Mouse (Mus musculus) kidney, embryonic 15.5 days (tissue): Measurements from ENCODE around the gene Fcer2a. TPM values are rescaled to one million over a fixed set of nuclear protein-coding genes. Genes with fewer than 3 reads are reported as not detected.

Experiments
- ATAC-seq: fragments of 200-750 bp; cut with Nextera tagmentation; replicated peaks from 2 replicates; pipeline ENCODE4 v1.8.0; 2017; ENCODE audit warnings: moderate TSS enrichment; ENCODE audit not compliant: low FRiP score
- H3K27ac ChIP-seq: fragments of 300-500 bp; sonication (generic); 2 replicates; pipeline ENCODE4 v1.5.1; 2015; ENCODE audit warnings: mild to moderate bottlenecking, inconsistent platforms
- H3K27me3 ChIP-seq: fragments of 300-500 bp; sonication (generic); 2 replicates; pipeline ENCODE4 v1.6.1; 2015; ENCODE audit warnings: inconsistent platforms
- H3K36me3 ChIP-seq: fragments of 300-500 bp; sonication (generic); 2 replicates; pipeline ENCODE4 v1.6.1; 2015; ENCODE audit warnings: inconsistent platforms
- H3K4me1 ChIP-seq: fragments of 300-500 bp; sonication (generic); 2 replicates; pipeline ENCODE4 v1.6.1; 2015; ENCODE audit warnings: inconsistent platforms
- H3K4me2 ChIP-seq: fragments of 300-500 bp; sonication (generic); 2 replicates; pipeline ENCODE4 v1.6.1; 2015; ENCODE audit warnings: moderate library complexity, mild to moderate bottlenecking, inconsistent platforms
- H3K4me3 ChIP-seq: fragments of 300-500 bp; sonication (generic); replicated peaks from 2 replicates; pipeline ENCODE4 v1.5.1; 2015; ENCODE audit warnings: mild to moderate bottlenecking, inconsistent platforms
- H3K9ac ChIP-seq: fragments of 300-500 bp; sonication (generic); 2 replicates; pipeline ENCODE4 v1.6.1; 2015; ENCODE audit warnings: mild to moderate bottlenecking, inconsistent platforms
- H3K9me3 ChIP-seq: fragments of 300-500 bp; sonication (generic); replicated peaks from 2 replicates; pipeline ENCODE4 v1.6.1; 2016; ENCODE audit warnings: inconsistent platforms
- WGBS: fragments of 180-500 bp; shearing (Covaris S2); methylation state at CpG from one replicate; pipeline ENCODE4 v1.1.7; 2015; ENCODE audit warnings: mixed read lengths; 5-methylcytosine and 5-hydroxymethylcytosine counted together
- polyA plus RNA-seq: library from polyadenylated mRNA; unstranded; fragments of >200 nt; fragmentation: Nextera tagmentation; extraction: Ambion mirVana; gene quantifications from 2 replicates; pipeline ENCODE4 v1.2.1, GENCODE M21; 2015

Fcer2a gene
- polyA plus RNA-seq, 1 experiment from 2014 or later, result 0.12 TPM

GRCm38 (mm10) chr8:3690774-3691173 lies 3.2 kb downstream of the Fcer2a start:
- Histone ChIP-seq H3K9ac (no peak overlapping the region), H3K9me3 (no peaks in the 10 kb centered on the region), H3K36me3 (no peaks in the 10 kb centered on the region), H3K4me2 (no peak overlapping the region), H3K4me3 (no peak overlapping the region), H3K4me1 (no peaks in the 10 kb centered on the region), H3K27me3 (no peaks in the 10 kb centered on the region), H3K27ac (no peak overlapping the region)
- WGBS, result 78% methylated on average over 3 of the region's 3 CpGs
- ATAC-seq, result no peak

- H3K9ac ChIP-seq, result no peak overlapping the region
- peaks cover 3% of the 10 kb centered on the region; the same call in 1 of the 2 replicates for H3K36me3 ChIP-seq
- no peaks in the 10 kb centered on the region for H3K27me3 ChIP-seq
- no peak overlapping the region for H3K4me2 ChIP-seq
- no peak for ATAC-seq
- H3K27ac ChIP-seq, result no peak overlapping the region
- no peaks in the 10 kb centered on the region for H3K4me1 ChIP-seq
- H3K4me3 ChIP-seq, result no peak overlapping the region
- H3K9me3 ChIP-seq, result no peaks in the 10 kb centered on the region
- 75% methylated on average over 6 of the region's 6 CpGs for WGBS
These were observed 6.4 kb downstream of the Fcer2a start for GRCm38 (mm10) chr8:3687537-3687936.

GRCm38 (mm10) chr8:3685422-3685821 lies 8.6 kb downstream of the Fcer2a start:
- no peak overlapping the region for H3K27ac ChIP-seq
- H3K9me3 ChIP-seq, result no peaks in the 10 kb centered on the region
- 67% methylated on average over 5 of the region's 5 CpGs for WGBS
- ATAC-seq, result no peak
- H3K4me3 ChIP-seq, result no peak overlapping the region
- H3K27me3 ChIP-seq, result no peaks in the 10 kb centered on the region
- H3K4me1 ChIP-seq, result no peaks in the 10 kb centered on the region
- peaks cover 24% of the 10 kb centered on the region for H3K36me3 ChIP-seq
- H3K4me2 ChIP-seq, result no peak overlapping the region
- H3K9ac ChIP-seq, result no peak overlapping the region

GRCm38 (mm10) chr8:3684530-3684929 lies 9.4 kb downstream of the Fcer2a start:
- no peak overlapping the region for H3K4me2 ChIP-seq
- no peaks in the 10 kb centered on the region for H3K9me3 ChIP-seq
- peaks cover 33% of the 10 kb centered on the region for H3K36me3 ChIP-seq
- no peak overlapping the region for H3K4me3 ChIP-seq
- 0 out of 2 replicates have a peak, but pooled peaks have one; percentile 31 for ATAC-seq
- no peaks in the 10 kb centered on the region for H3K4me1 ChIP-seq
- H3K27ac ChIP-seq, result no peak overlapping the region
- no peak overlapping the region for H3K9ac ChIP-seq
- no peaks in the 10 kb centered on the region for H3K27me3 ChIP-seq

GRCm38 (mm10) chr8:3683408-3684176 lies 10.4 kb downstream of the Fcer2a start:
- H3K4me3 ChIP-seq, result no peak overlapping the region
- no peak overlapping the region for H3K9ac ChIP-seq
- no peak overlapping the region for H3K27ac ChIP-seq
- H3K36me3 ChIP-seq, result peaks cover 42% of the 10 kb centered on the region
- no peaks in the 10 kb centered on the region for H3K4me1 ChIP-seq
- 68% methylated on average over 6 of the region's 6 CpGs for WGBS
- H3K9me3 ChIP-seq, result no peaks in the 10 kb centered on the region
- ATAC-seq, result no peak
- H3K4me2 ChIP-seq, result no peak overlapping the region
- no peaks in the 10 kb centered on the region for H3K27me3 ChIP-seq

GRCm38 (mm10) chr8:3682435-3682834 lies 11.5 kb downstream of the Fcer2a start:
- H3K9me3 ChIP-seq, result no peaks in the 10 kb centered on the region
- H3K27ac ChIP-seq, result no peak overlapping the region
- H3K4me3 ChIP-seq, result no peak overlapping the region
- H3K9ac ChIP-seq, result no peak overlapping the region
- no peaks in the 10 kb centered on the region for H3K27me3 ChIP-seq
- no peak overlapping the region for H3K4me2 ChIP-seq
- ATAC-seq, result no peak
- 90% methylated on average over 5 of the region's 5 CpGs for WGBS
- H3K36me3 ChIP-seq, result peaks cover 44% of the 10 kb centered on the region
- peaks cover 9% of the 10 kb centered on the region for H3K4me1 ChIP-seq

GRCm38 (mm10) chr8:3679656-3680055 lies 14.3 kb downstream of the Fcer2a start:
- Histone ChIP-seq H3K36me3 (peaks cover 44% of the 10 kb centered on the region), H3K4me2 (no peak overlapping the region), H3K27me3 (no peaks in the 10 kb centered on the region), H3K9ac (no peak overlapping the region), H3K9me3 (no peaks in the 10 kb centered on the region), H3K4me1 (peaks cover 15% of the 10 kb centered on the region), H3K4me3 (no peak overlapping the region), H3K27ac (no peak overlapping the region)
- 89% methylated on average over 5 of the region's 5 CpGs for WGBS
- ATAC-seq, result no peak

- Histone ChIP-seq H3K9me3 (no peaks in the 10 kb centered on the region), H3K4me2 (no peak overlapping the region), H3K4me3 (no peak overlapping the region), H3K36me3 (peaks cover 44% of the 10 kb centered on the region), H3K27me3 (no peaks in the 10 kb centered on the region), H3K27ac (no peak overlapping the region), H3K9ac (no peak overlapping the region), H3K4me1 (peaks cover 15% of the 10 kb centered on the region)
- ATAC-seq, result no peak
- WGBS, result 96% methylated on average over 23 of the region's 23 CpGs
These were observed 14.7 kb downstream of the Fcer2a start for GRCm38 (mm10) chr8:3679236-3679635.

GRCm38 (mm10) chr8:3678831-3679230 lies 15.1 kb downstream of the Fcer2a start:
- no peak for ATAC-seq
- H3K4me3 ChIP-seq, result no peak overlapping the region
- H3K36me3 ChIP-seq, result peaks cover 44% of the 10 kb centered on the region
- H3K27me3 ChIP-seq, result no peaks in the 10 kb centered on the region
- no peak overlapping the region for H3K4me2 ChIP-seq
- H3K9ac ChIP-seq, result no peak overlapping the region
- no peak overlapping the region for H3K27ac ChIP-seq
- no peaks in the 10 kb centered on the region for H3K9me3 ChIP-seq
- peaks cover 15% of the 10 kb centered on the region for H3K4me1 ChIP-seq
- 97% methylated on average over 23 of the region's 23 CpGs for WGBS

DNA sequence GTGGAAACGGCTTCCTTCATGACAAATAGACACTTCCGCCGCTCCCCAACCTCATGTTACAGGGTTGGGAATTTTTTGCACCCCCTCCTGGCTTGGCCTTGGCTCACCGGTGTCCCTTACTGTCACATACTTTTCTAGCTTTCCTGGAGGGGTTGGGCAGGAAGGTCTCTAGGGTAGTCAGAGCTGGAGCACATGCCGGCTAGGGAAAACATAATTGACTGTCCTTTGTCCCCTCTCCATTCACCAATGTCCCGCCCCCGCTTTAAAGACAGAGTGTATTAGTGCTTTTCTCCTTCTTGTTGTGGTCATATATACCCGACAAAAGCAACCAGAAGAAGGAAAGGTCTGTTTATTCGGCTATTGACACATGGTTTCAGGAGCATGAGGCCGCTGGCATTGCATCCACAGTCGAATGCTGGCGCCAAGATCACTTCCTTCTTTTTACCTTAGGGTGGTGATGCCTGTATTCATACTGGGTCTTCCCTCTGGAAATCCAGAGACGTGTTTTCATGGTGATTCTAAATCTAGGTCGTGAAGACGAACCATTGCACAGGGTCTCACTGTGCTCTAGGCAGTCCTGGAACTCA lies 16.9 kb downstream of the Fcer2a start:
- H3K27me3 ChIP-seq, result no peaks in the 10 kb centered on the region

DNA sequence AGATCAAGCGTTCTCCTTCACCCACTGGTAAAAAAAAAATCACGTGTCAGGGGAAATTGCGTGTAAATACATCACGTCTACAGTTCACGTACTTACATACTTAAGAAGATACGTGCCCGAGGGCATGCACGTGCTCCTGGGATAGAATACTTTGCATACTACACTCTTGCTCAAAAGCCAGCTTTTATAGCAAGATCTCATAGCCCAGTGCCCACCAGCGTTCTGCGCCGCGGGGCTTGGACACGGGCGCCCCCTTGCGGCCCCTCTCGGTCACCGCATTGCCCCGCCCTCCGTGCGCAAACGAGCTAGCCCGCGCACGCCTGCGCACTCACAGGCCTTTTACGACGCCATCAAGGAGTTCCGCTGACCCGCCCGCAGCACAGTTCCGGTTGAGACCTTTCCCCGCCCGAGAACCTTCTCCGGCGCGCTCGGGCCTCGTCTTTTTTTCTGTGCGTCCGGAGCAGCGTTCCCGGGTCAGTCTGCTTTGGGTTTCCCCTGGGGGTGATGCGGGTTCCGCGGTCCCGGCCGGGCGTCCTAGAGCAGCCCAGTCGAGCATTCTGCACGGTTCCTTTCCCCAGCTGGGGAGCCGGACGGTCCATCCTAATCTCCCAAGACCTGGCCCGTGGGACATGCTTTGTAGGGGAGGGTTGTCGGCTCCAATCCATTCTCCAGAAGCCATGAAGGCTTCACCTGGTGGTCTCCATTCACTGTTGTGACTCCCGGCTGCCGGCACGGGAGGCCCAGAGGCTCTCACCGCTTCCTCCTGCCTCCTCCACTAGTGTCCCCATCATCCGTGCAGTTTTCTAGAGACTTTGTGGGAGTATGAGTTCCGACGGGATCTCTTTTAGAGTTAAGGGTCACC lies 17.6 kb downstream of the Fcer2a start, which contains the start of gene Trappc5:
Gene Trappc5, plus strand, starts transcription at position 169 of the 862 bp plus-strand sequence.
- Histone ChIP-seq H3K4me1 (peaks cover 22% of the 10 kb centered on the region), H3K9ac (peak within 1 kb of the TSS; percentile 95), H3K4me3 (peak within 1 kb of the TSS; percentile 78), H3K36me3 (peaks cover 30% of the 10 kb centered on the region), H3K9me3 (no peaks in the 10 kb centered on the region), H3K27me3 (no peaks in the 10 kb centered on the region), H3K27ac (peak within 1 kb of the TSS; percentile 94), H3K4me2 (peak within 1 kb of the TSS; percentile 64)
- WGBS, result under 1% methylated on average over 61 of the region's 61 CpGs
- peak; percentile 91 for ATAC-seq

More for the DNA sequence above, 16.9 kb downstream of the Fcer2a start:
- Histone ChIP-seq H3K36me3 (peaks cover 37% of the 10 kb centered on the region), H3K27ac (peak overlapping the region; percentile 94), H3K4me1 (peaks cover 22% of the 10 kb centered on the region), H3K9me3 (no peaks in the 10 kb centered on the region), H3K4me2 (peak overlapping the region; percentile 64), H3K9ac (peak overlapping the region; percentile 95), H3K4me3 (peak overlapping the region; percentile 78)
- ATAC-seq, result no peak; the same call in 1 of the 2 replicates
- 3% methylated on average over 15 of the region's 15 CpGs for WGBS

DNA sequence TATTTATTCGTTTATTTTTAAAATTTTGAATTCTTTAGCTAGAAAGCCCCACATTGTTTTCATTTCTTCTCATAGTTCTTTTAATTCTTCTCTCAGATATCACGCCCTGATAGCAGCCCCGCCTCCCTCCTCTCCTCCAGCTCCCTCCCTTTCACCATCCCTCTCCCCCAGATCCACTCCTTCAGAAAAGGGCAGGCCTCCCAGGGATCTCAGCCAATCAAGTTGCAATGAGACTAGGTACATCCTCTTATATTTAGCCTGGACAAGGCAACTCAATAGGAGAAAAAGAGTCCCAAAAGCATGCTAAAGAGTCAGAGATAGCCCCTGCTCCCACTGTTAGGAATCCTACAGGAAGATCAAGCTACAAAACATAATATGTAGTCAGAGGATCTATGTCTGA lies 19.3 kb downstream of the Fcer2a start:
- Histone ChIP-seq H3K27ac (no peak overlapping the region), H3K4me1 (peaks cover 22% of the 10 kb centered on the region), H3K36me3 (peaks cover 13% of the 10 kb centered on the region), H3K4me3 (no peak overlapping the region), H3K27me3 (no peaks in the 10 kb centered on the region), H3K9me3 (no peaks in the 10 kb centered on the region), H3K9ac (no peak overlapping the region), H3K4me2 (no peak overlapping the region)
- WGBS, result 55% methylated on average over 3 of the region's 3 CpGs
- ATAC-seq, result no peak
